Mouse (Mus musculus): ENCODE data around the gene 2410131K14Rik.

- TF ChIP-seq POLR2A (IDR thresholded peaks at IDR 0.05; ENCODE audit: low read depth, low read length): no peak
- no peak for TF ChIP-seq CTCF (IDR thresholded peaks at IDR 0.05; ENCODE audit: extremely low read depth, insufficient read length, insufficient replicate concordance, low read depth, low read length)
These were observed 5.4 kb upstream of the 2410131K14Rik start for GRCm38 (mm10) chr5:118239671-118240070.

Data from small intestine, adult 2 months (tissue).